Mouse (Mus musculus) MEL (cell line): Measurements from ENCODE around the gene Gm28729. TPM values are rescaled to one million over a fixed set of nuclear protein-coding genes. Genes with fewer than 3 reads are reported as not detected.

Experiments used
- DNase-seq: peaks from one replicate; pipeline ENCODE4 v3.0.0; 2011; ENCODE audit warnings: low read depth, low spot score
- H3K27ac ChIP-seq: 2 replicates; pipeline ENCODE4 v1.5.1; 2012; ENCODE audit warnings: low read depth, mild to moderate bottlenecking, control low read depth, low read length, moderate library complexity; ENCODE audit not compliant: control insufficient read depth
- H3K27me3 ChIP-seq, 2 experiments: fragments of 150-350 bp in 1 of 2; sonication (generic) in 1 of 2; 2 replicates each; pipeline ENCODE4 v1.6.1; 2012; ENCODE audit warnings: low read length in 2 of 2, mild to moderate bottlenecking in 2 of 2, improper control_type of control experiment in 1 of 2, moderate library complexity in 1 of 2; ENCODE audit not compliant: insufficient read depth in 2 of 2, control insufficient read depth in 1 of 2
- H3K36me3 ChIP-seq, 2 experiments: 2 replicates each; pipeline ENCODE4 v1.6.1; 2012 to 2014; ENCODE audit warnings: low read length in 2 of 2, improper control_type of control experiment in 1 of 2, inconsistent platforms in 1 of 2, mild to moderate bottlenecking in 1 of 2; ENCODE audit not compliant: insufficient read depth in 2 of 2, control insufficient read depth in 1 of 2
- H3K4me1 ChIP-seq, 2 experiments: fragments of 150-350 bp in 1 of 2; sonication (generic) in 1 of 2; 2 replicates each; pipeline ENCODE4 v1.6.1; 2012; ENCODE audit warnings: low read length in 2 of 2, improper control_type of control experiment in 1 of 2, mild to moderate bottlenecking in 1 of 2; ENCODE audit not compliant: insufficient read depth in 2 of 2, control insufficient read depth in 1 of 2
- H3K4me3 ChIP-seq, 2 experiments: fragments of 150-350 bp in 1 of 2; sonication (generic) in 1 of 2; 2 replicates each; pipeline ENCODE4 v1.5.1; 2012; ENCODE audit warnings: low read depth in 2 of 2, low read length in 2 of 2, mild to moderate bottlenecking in 2 of 2, moderate library complexity in 2 of 2, control low read depth in 1 of 2, improper control_type of control experiment in 1 of 2; ENCODE audit not compliant: control insufficient read depth in 1 of 2, insufficient read depth in 1 of 2
- H3K79me2 ChIP-seq: 2 replicates; pipeline ENCODE4 v1.6.1; 2012; ENCODE audit warnings: mild to moderate bottlenecking, low read length, moderate library complexity; ENCODE audit not compliant: control insufficient read depth, poor library complexity, insufficient read depth
- H3K9ac ChIP-seq: 2 replicates; pipeline ENCODE4 v1.6.1; 2012; ENCODE audit warnings: low read depth, mild to moderate bottlenecking, control low read depth, low read length, moderate library complexity; ENCODE audit not compliant: control insufficient read depth, poor library complexity, severe bottlenecking
- H3K9me3 ChIP-seq: fragments of 150-350 bp; sonication (generic); replicated peaks from 2 replicates; pipeline ENCODE4 v1.6.1; 2012; ENCODE audit warnings: mild to moderate bottlenecking, low read length, improper control_type of control experiment, moderate library complexity; ENCODE audit not compliant: insufficient read depth
- CHD2 ChIP-seq: IDR thresholded peaks from 2 replicates; pipeline ENCODE4 v1.6.1; 2011; ENCODE audit warnings: low read length, improper control_type of control experiment
- ELF1 ChIP-seq: IDR thresholded peaks from 2 replicates; pipeline ENCODE4 v1.6.1; 2014; ENCODE audit warnings: low read depth, mild to moderate bottlenecking, inconsistent platforms, low read length, improper control_type of control experiment, moderate library complexity
- EP300 ChIP-seq, 2 experiments: IDR thresholded peaks; 2 replicates each; pipeline ENCODE4 v1.6.1; 2011; ENCODE audit warnings: improper control_type of control experiment in 2 of 2, low read length in 2 of 2, low read depth in 1 of 2, mild to moderate bottlenecking in 1 of 2
- ETS1 ChIP-seq: IDR thresholded peaks from 2 replicates; pipeline ENCODE4 v1.6.1; 2012; ENCODE audit warnings: low read depth, mild to moderate bottlenecking, inconsistent platforms, low read length, improper control_type of control experiment, moderate library complexity
- GABPA ChIP-seq: IDR thresholded peaks from 2 replicates; pipeline ENCODE4 v1.6.1; 2012; ENCODE audit warnings: low read depth, mild to moderate bottlenecking, inconsistent platforms, low read length, improper control_type of control experiment, moderate library complexity
- GATA1 ChIP-seq: IDR thresholded peaks from 2 replicates; pipeline ENCODE4 v1.6.1; 2011; ENCODE audit warnings: low read depth, low read length, improper control_type of control experiment
- HCFC1 ChIP-seq: IDR thresholded peaks from 2 replicates; pipeline ENCODE4 v1.6.1; 2012; ENCODE audit warnings: low read depth, mild to moderate bottlenecking, inconsistent platforms, low read length, improper control_type of control experiment, moderate library complexity
- JUND ChIP-seq: IDR thresholded peaks from 2 replicates; pipeline ENCODE4 v1.6.1; 2011; ENCODE audit warnings: low read depth, mild to moderate bottlenecking, improper control_type of control experiment, low read length
- KAT2A ChIP-seq: conservative IDR thresholded peaks from 2 replicates; pipeline ENCODE4 v1.6.1; 2012; ENCODE audit warnings: low read depth, low read length, improper control_type of control experiment, inconsistent platforms
- MAFK ChIP-seq: IDR thresholded peaks from 2 replicates; pipeline ENCODE4 v1.6.1; 2011; ENCODE audit warnings: low read depth, mild to moderate bottlenecking, low read length, improper control_type of control experiment, borderline replicate concordance
- MAX ChIP-seq: IDR thresholded peaks from 2 replicates; pipeline ENCODE4 v1.6.1; 2011; ENCODE audit warnings: low read length, improper control_type of control experiment
- MAZ ChIP-seq: IDR thresholded peaks from 2 replicates; pipeline ENCODE4 v1.6.1; 2012; ENCODE audit warnings: low read depth, mild to moderate bottlenecking, inconsistent platforms, low read length, improper control_type of control experiment
- MEF2A ChIP-seq: IDR thresholded peaks from 2 replicates; pipeline ENCODE4 v1.6.1; 2014; ENCODE audit warnings: low read depth, mild to moderate bottlenecking, inconsistent platforms, low read length, improper control_type of control experiment; ENCODE audit not compliant: poor library complexity, insufficient replicate concordance, severe bottlenecking; ENCODE audit errors: extremely low read depth
- MXI1 ChIP-seq: IDR thresholded peaks from 2 replicates; pipeline ENCODE4 v1.6.1; 2011; ENCODE audit warnings: mild to moderate bottlenecking, low read depth, low read length, improper control_type of control experiment
- MYB ChIP-seq: IDR thresholded peaks from 2 replicates; pipeline ENCODE4 v1.6.1; 2011; ENCODE audit warnings: mild to moderate bottlenecking, low read depth, low read length, improper control_type of control experiment
- MYC ChIP-seq: IDR thresholded peaks from 2 replicates; pipeline ENCODE4 v1.6.1; 2011; ENCODE audit warnings: low read depth, mild to moderate bottlenecking, low read length, improper control_type of control experiment, moderate library complexity
- NELFE ChIP-seq: IDR thresholded peaks from 2 replicates; pipeline ENCODE4 v1.6.1; 2011; ENCODE audit warnings: low read depth, low read length, improper control_type of control experiment
- NRF1 ChIP-seq: IDR thresholded peaks from 2 replicates; pipeline ENCODE4 v1.6.1; 2014; ENCODE audit warnings: low read depth, mild to moderate bottlenecking, inconsistent platforms, low read length, improper control_type of control experiment, moderate library complexity; ENCODE audit not compliant: poor library complexity, insufficient read depth, severe bottlenecking
- POLR2A ChIP-seq, 2 experiments: IDR thresholded peaks; 2 replicates each; pipeline ENCODE4 v1.6.1; 2011 to 2012; ENCODE audit warnings: low read length in 2 of 2, mild to moderate bottlenecking in 2 of 2, control low read depth in 1 of 2, improper control_type of control experiment in 1 of 2, low read depth in 1 of 2, moderate library complexity in 1 of 2; ENCODE audit not compliant: control insufficient read depth in 1 of 2, insufficient read depth in 1 of 2, poor library complexity in 1 of 2
- POLR2AphosphoS2 ChIP-seq: IDR thresholded peaks from 2 replicates; pipeline ENCODE4 v1.6.1; 2011; ENCODE audit warnings: low read length, improper control_type of control experiment
- POLR2AphosphoS5 ChIP-seq: IDR thresholded peaks from 2 replicates; pipeline ENCODE4 v1.6.1; 2012; ENCODE audit warnings: low read depth, borderline replicate concordance, mild to moderate bottlenecking, inconsistent platforms, low read length, moderate library complexity, mixed read lengths
- RAD21 ChIP-seq: IDR thresholded peaks from 2 replicates; pipeline ENCODE4 v1.6.1; 2011; ENCODE audit warnings: mild to moderate bottlenecking, low read depth, low read length, improper control_type of control experiment
- RCOR1 ChIP-seq: IDR thresholded peaks from 2 replicates; pipeline ENCODE4 v1.6.1; 2012; ENCODE audit warnings: low read depth, mild to moderate bottlenecking, inconsistent platforms, low read length, improper control_type of control experiment
- SIN3A ChIP-seq: IDR thresholded peaks from 2 replicates; pipeline ENCODE4 v1.6.1; 2012; ENCODE audit warnings: low read length, improper control_type of control experiment, inconsistent platforms
- SMC3 ChIP-seq: IDR thresholded peaks from 2 replicates; pipeline ENCODE4 v1.6.1; 2011; ENCODE audit warnings: low read depth, low read length, improper control_type of control experiment
- TAL1 ChIP-seq: IDR thresholded peaks from 2 replicates; pipeline ENCODE4 v1.6.1; 2012; ENCODE audit warnings: mild to moderate bottlenecking, inconsistent platforms, low read length, moderate library complexity, mixed read lengths
- TBP ChIP-seq: IDR thresholded peaks from 2 replicates; pipeline ENCODE4 v1.8.0; 2011; ENCODE audit warnings: low read depth, low read length, improper control_type of control experiment
- TCF12 ChIP-seq: IDR thresholded peaks from 2 replicates; pipeline ENCODE4 v1.6.1; 2014; ENCODE audit warnings: low read depth, mild to moderate bottlenecking, inconsistent platforms, low read length, improper control_type of control experiment, moderate library complexity
- UBTF ChIP-seq: IDR thresholded peaks from 2 replicates; pipeline ENCODE4 v1.6.1; 2012; ENCODE audit warnings: low read depth, mild to moderate bottlenecking, inconsistent platforms, low read length, improper control_type of control experiment, moderate library complexity, borderline replicate concordance; ENCODE audit not compliant: insufficient read depth
- USF1 ChIP-seq: IDR thresholded peaks from 2 replicates; pipeline ENCODE4 v1.6.1; 2014; ENCODE audit warnings: low read depth, mild to moderate bottlenecking, inconsistent platforms, low read length, improper control_type of control experiment, moderate library complexity
- USF2 ChIP-seq, 2 experiments: IDR thresholded peaks; 2 replicates each; pipeline ENCODE4 v1.6.1; 2011 to 2012; ENCODE audit warnings: improper control_type of control experiment in 2 of 2, low read length in 2 of 2, borderline replicate concordance in 1 of 2, inconsistent platforms in 1 of 2, low read depth in 1 of 2, mild to moderate bottlenecking in 1 of 2; ENCODE audit not compliant: insufficient read depth in 1 of 2
- ZC3H11A ChIP-seq: IDR thresholded peaks from 2 replicates; pipeline ENCODE4 v1.6.1; 2012; ENCODE audit warnings: low read depth, mild to moderate bottlenecking, inconsistent platforms, low read length, improper control_type of control experiment
- ZKSCAN1 ChIP-seq: IDR thresholded peaks from 2 replicates; pipeline ENCODE4 v1.6.1; 2012; ENCODE audit warnings: low read depth, mild to moderate bottlenecking, inconsistent platforms, low read length, improper control_type of control experiment, moderate library complexity
- ZMIZ1 ChIP-seq: IDR thresholded peaks from 2 replicates; pipeline ENCODE4 v1.6.1; 2012; ENCODE audit warnings: low read depth, mild to moderate bottlenecking, inconsistent platforms, low read length, improper control_type of control experiment, moderate library complexity
- ZNF384 ChIP-seq: IDR thresholded peaks from 2 replicates; pipeline ENCODE4 v1.6.1; 2012; ENCODE audit warnings: low read depth, mild to moderate bottlenecking, inconsistent platforms, low read length, improper control_type of control experiment
- polyA plus RNA-seq, 2 experiments: library from polyadenylated mRNA; stranded (reverse) in 1 of 2; unstranded in 1 of 2; fragments of >175 nt in 1 of 2; fragments of >200 nt in 1 of 2; gene quantifications; 2 replicates each; pipeline versions ENCODE4 v1.2.1 to v1.2.4; 2012; ENCODE audit warnings: low replicate concordance in 2 of 2, low read depth in 1 of 2; ENCODE audit not compliant: insufficient read length in 2 of 2, insufficient read depth in 1 of 2, missing spikeins in 1 of 2
- total RNA-seq: library from RNA; depleted of rRNA; stranded (reverse); fragments of 300-350 nt; gene quantifications from 2 replicates; pipeline ENCODE4 v1.2.3, GENCODE M21; 2012

The Gm28729 gene
- total and polyA plus RNA-seq, 3 experiments, result not detected

- peak within 1 kb of the TSS; percentile 59 for H3K27ac ChIP-seq
- DNase-seq, result peak; percentile 98
- H3K9me3 ChIP-seq, result no peaks in the 10 kb centered on the region
- H3K9ac ChIP-seq, result peak within 1 kb of the TSS; percentile 80
- H3K79me2 ChIP-seq, result peaks cover 31% of the 10 kb centered on the region
- peaks cover 4% of the 10 kb centered on the region in 2 experiments; a peak in 3 of 4 replicates for H3K4me1 ChIP-seq
- H3K27me3 ChIP-seq, result no peaks in the 10 kb centered on the region
- H3K36me3 ChIP-seq, result peaks cover 4 to 7% of the 10 kb centered on the region in 2 experiments
- peak within 1 kb of the TSS; percentile 97 to 98 for H3K4me3 ChIP-seq
- TF ChIP-seq TAL1 (no peak), POLR2A (IDR thresholded peaks at IDR 0.05; ENCODE audit: control insufficient read depth in 1 of 2, insufficient read depth in 1 of 2, low read depth in 1 of 2, low read length in 2 of 2, poor library complexity in 1 of 2) (peak; percentile 56 to 83; a peak in 2 of 4 replicates), GABPA (no peak), MEF2A (no peak), GATA1 (no peak), RCOR1 (no peak), MAZ (peak; percentile 86; the same call in 1 of the 2 replicates), ELF1 (peak; percentile 75), POLR2AphosphoS5 (no peak), NELFE (peak; percentile 82), TBP (peak; percentile 70), USF1 (peak; percentile 58), ZKSCAN1 (no peak), MAFK (no peak), MAX (peak; percentile 75), POLR2AphosphoS2 (peak; percentile 78; the same call in 1 of the 2 replicates), ZC3H11A (no peak), EP300 (IDR thresholded peaks at IDR 0.05; ENCODE audit: low read depth in 1 of 2, low read length in 2 of 2) (peak in 1 of 2 experiments; percentile 33; a peak in 1 of 4 replicates), SMC3 (0 out of 2 replicates have a peak, but pooled peaks have one; percentile 21), ZNF384 (no peak), NRF1 (peak; percentile 53), MYB (peak; percentile 78), RAD21 (no peak), MYC (0 out of 2 replicates have a peak, but pooled peaks have one; percentile 35), ETS1 (peak; percentile 42; the same call in 1 of the 2 replicates), ZMIZ1 (no peak), USF2 (IDR thresholded peaks at IDR 0.05; ENCODE audit: borderline replicate concordance in 1 of 2, insufficient read depth in 1 of 2, low read depth in 1 of 2, low read length in 2 of 2) (no peak), SIN3A (peak; percentile 94), TCF12 (peak; percentile 71), KAT2A (peak; percentile 77; the same call in 1 of the 2 replicates), JUND (no peak), HCFC1 (peak; percentile 90), UBTF (no peak), CHD2 (no peak), MXI1 (peak; percentile 87)
Observed at GRCm38 (mm10) chr9:96478071-96478888, 46.8 kb downstream of the Gm28729 start, which contains the start of gene Rnf7. Gene Rnf7 (minus strand): TSS chr9:96478675.
